Mouse (Mus musculus): ENCODE measurements around the gene Ssh3.
A peak's percentile ranks its signal among the peaks of the same experiment; 100 is the strongest.
"Not testable (repeated sequence)": the region's sequence is repeated elsewhere in the genome, so short reads cannot be mapped to it uniquely, and the experiment has no call there.

Gene Ssh3

GRCm38 (mm10) chr19:4296611-4297010 is 27.6 kb upstream of the Ssh3 start:
- no peak for DNase-seq (ENCODE audit: low read depth)

- DNase-seq (ENCODE audit: low read depth): no peak
These were observed 26.4 kb upstream of the Ssh3 start for GRCm38 (mm10) chr19:4295391-4295790.

GRCm38 (mm10) chr19:4294381-4295097 is 25.6 kb upstream of the Ssh3 start:
- DNase-seq (ENCODE audit: low read depth): no peak

- DNase-seq (ENCODE audit: low read depth): no peak
These were observed 22.2 kb upstream of the Ssh3 start for GRCm38 (mm10) chr19:4291161-4291560.

- DNase-seq (ENCODE audit: low read depth): no peak
These were observed 21.8 kb upstream of the Ssh3 start for GRCm38 (mm10) chr19:4290749-4291148.

- no peak for DNase-seq (ENCODE audit: low read depth)
These were observed 14.7 kb upstream of the Ssh3 start for GRCm38 (mm10) chr19:4283653-4284052.

GRCm38 (mm10) chr19:4282898-4283553 is 14.0 kb upstream of the Ssh3 start, which contains the start of gene Ankrd13d:
Gene Ankrd13d, minus strand, starts transcription at chr19:4283137.
- peak; percentile 48 for DNase-seq (ENCODE audit: low read depth)

GRCm38 (mm10) chr19:4280425-4280824 is 11.4 kb upstream of the Ssh3 start:
- no peak for DNase-seq (ENCODE audit: low read depth)

- no peak for DNase-seq (ENCODE audit: low read depth)
These were observed 10.5 kb upstream of the Ssh3 start for GRCm38 (mm10) chr19:4279487-4279886.

- DNase-seq (ENCODE audit: low read depth): no peak
These were observed 2.0 kb upstream of the Ssh3 start for GRCm38 (mm10) chr19:4270972-4271371.

- no peak for DNase-seq (ENCODE audit: low read depth)
These were observed 1.2 kb upstream of the Ssh3 start for GRCm38 (mm10) chr19:4270187-4270586.

- DNase-seq (ENCODE audit: low read depth): no peak
These were observed 3.0 kb downstream of the Ssh3 start for GRCm38 (mm10) chr19:4265956-4266355.

GRCm38 (mm10) chr19:4264171-4264780 is 4.7 kb downstream of the Ssh3 start:
- peak; percentile 81 for DNase-seq (ENCODE audit: low read depth)

- no peak for DNase-seq (ENCODE audit: low read depth)
These were observed 5.3 kb downstream of the Ssh3 start for GRCm38 (mm10) chr19:4263702-4264101.

- no peak for DNase-seq (ENCODE audit: low read depth)
These were observed 6.2 kb downstream of the Ssh3 start for GRCm38 (mm10) chr19:4262756-4263155.

GRCm38 (mm10) chr19:4261038-4261698 is 7.8 kb downstream of the Ssh3 start:
- DNase-seq (ENCODE audit: low read depth): no peak

- DNase-seq (ENCODE audit: low read depth): no peak
These were observed 11.1 kb downstream of the Ssh3 start for GRCm38 (mm10) chr19:4257897-4258252.

- peak; percentile 88 for DNase-seq (ENCODE audit: low read depth)
These were observed 11.6 kb downstream of the Ssh3 start for GRCm38 (mm10) chr19:4257216-4257896.

GRCm38 (mm10) chr19:4255583-4256162 is 13.3 kb downstream of the Ssh3 start:
- no peak for DNase-seq (ENCODE audit: low read depth)

GRCm38 (mm10) chr19:4254230-4254629 is 14.8 kb downstream of the Ssh3 start:
- DNase-seq (ENCODE audit: low read depth): no peak

- DNase-seq (ENCODE audit: low read depth): not testable (repeated sequence)
These were observed 20.3 kb downstream of the Ssh3 start for GRCm38 (mm10) chr19:4248683-4249082.

GRCm38 (mm10) chr19:4247010-4247409 is 22.0 kb downstream of the Ssh3 start:
- DNase-seq (ENCODE audit: low read depth): no peak
